Mouse (Mus musculus): Measurements from ENCODE around the gene Nanog. TPM values are rescaled to one million over a fixed set of nuclear protein-coding genes. Genes with fewer than 3 reads are reported as not detected.
"Not testable (repeated sequence)": the region's sequence is repeated elsewhere in the genome, so short reads cannot be mapped to it uniquely, and the experiment has no call there.

Gene Nanog
- polyA plus RNA-seq, 1 experiment from 2014 or later, result 0.36 TPM

GRCm38 (mm10) chr6:122695398-122695797 is 11.9 kb upstream of the Nanog start:
- no peak overlapping the region for H3K4me3 ChIP-seq (ENCODE audit: low read depth, low read length)
- WGBS, result 68% methylated on average over 3 of the region's 3 CpGs
- no peaks in the 10 kb centered on the region for H3K27me3 ChIP-seq (replicated peaks; ENCODE audit: insufficient read depth, low read length)
- no peaks in the 10 kb centered on the region for H3K4me1 ChIP-seq (ENCODE audit: insufficient read depth, low read depth, low read length)
- DNase-seq (ENCODE audit: low spot score) (no peak), ATAC-seq (no peak)
- no peaks in the 10 kb centered on the region for H3K9me3 ChIP-seq (ENCODE audit: low read length)
- H3K9ac ChIP-seq (replicated peaks; ENCODE audit: low read depth), result no peak overlapping the region
- TF ChIP-seq CTCF (IDR thresholded peaks at IDR 0.05) (no peak), EP300 (IDR thresholded peaks at IDR 0.05) (no peak)
- H3K27ac ChIP-seq (ENCODE audit: low read length), result no peak overlapping the region
- no peaks in the 10 kb centered on the region for H3K36me3 ChIP-seq (ENCODE audit: insufficient read depth, low read length)
- H3K4me2 ChIP-seq (replicated peaks; ENCODE audit: low read depth, low read length), result no peak overlapping the region

GRCm38 (mm10) chr6:122699628-122700027 is 7.7 kb upstream of the Nanog start:
- DNase-seq (ENCODE audit: low spot score); H3K9ac ChIP-seq (replicated peaks; ENCODE audit: low read depth); H3K4me1 ChIP-seq (ENCODE audit: insufficient read depth, low read depth, low read length); H3K4me3 ChIP-seq (ENCODE audit: low read depth, low read length); ATAC-seq; H3K27ac ChIP-seq (ENCODE audit: low read length); H3K27me3 ChIP-seq (replicated peaks; ENCODE audit: insufficient read depth, low read length); H3K36me3 ChIP-seq (ENCODE audit: insufficient read depth, low read length); H3K4me2 ChIP-seq (replicated peaks; ENCODE audit: low read depth, low read length); H3K9me3 ChIP-seq (ENCODE audit: low read length): not testable (repeated sequence)
- TF ChIP-seq CTCF (IDR thresholded peaks at IDR 0.05), result peak; percentile 21; the same call in 1 of the 2 replicates
- WGBS, result 80% methylated on average over 2 of the region's 2 CpGs

GRCm38 (mm10) chr6:122701816-122702215 is 5.5 kb upstream of the Nanog start:
- peak overlapping the region; percentile 43; the same call in 1 of the 2 replicates for H3K4me2 ChIP-seq (replicated peaks; ENCODE audit: low read depth, low read length)

GRCm38 (mm10) chr6:122702480-122703124 is 4.7 kb upstream of the Nanog start:
- DNase-seq (ENCODE audit: low spot score), result peak; percentile 92
- 4% methylated on average over 20 of the region's 20 CpGs for WGBS
- no peaks in the 10 kb centered on the region for H3K36me3 ChIP-seq (ENCODE audit: insufficient read depth, low read length)
- peak overlapping the region; percentile 22; the same call in 1 of the 2 replicates for H3K4me3 ChIP-seq (ENCODE audit: low read depth, low read length)
- no peaks in the 10 kb centered on the region for H3K4me1 ChIP-seq (ENCODE audit: insufficient read depth, low read depth, low read length)
- TF ChIP-seq CTCF (IDR thresholded peaks at IDR 0.05) (no peak), EP300 (IDR thresholded peaks at IDR 0.05) (peak; percentile 94)
- peak; percentile 98 for ATAC-seq
- H3K9ac ChIP-seq (replicated peaks; ENCODE audit: low read depth), result 0 out of 2 replicates have a peak overlapping the region, but pooled peaks have one; percentile 13
- H3K27ac ChIP-seq (ENCODE audit: low read length), result peak overlapping the region; percentile 74
- H3K27me3 ChIP-seq (replicated peaks; ENCODE audit: insufficient read depth, low read length), result no peaks in the 10 kb centered on the region
- no peaks in the 10 kb centered on the region for H3K9me3 ChIP-seq (ENCODE audit: low read length)
- peak overlapping the region; percentile 43 for H3K4me2 ChIP-seq (replicated peaks; ENCODE audit: low read depth, low read length)

More at GRCm38 (mm10) chr6:122701816-122702215, 5.5 kb upstream of the Nanog start:
- ATAC-seq, result no peak
- Histone ChIP-seq H3K9me3 (ENCODE audit: low read length) (no peaks in the 10 kb centered on the region), H3K4me1 (ENCODE audit: insufficient read depth, low read depth, low read length) (no peaks in the 10 kb centered on the region), H3K27ac (ENCODE audit: low read length) (peak overlapping the region; percentile 74), H3K27me3 (replicated peaks; ENCODE audit: insufficient read depth, low read length) (no peaks in the 10 kb centered on the region), H3K36me3 (ENCODE audit: insufficient read depth, low read length) (no peaks in the 10 kb centered on the region), H3K4me3 (ENCODE audit: low read depth, low read length) (no peak overlapping the region), H3K9ac (replicated peaks; ENCODE audit: low read depth) (no peak overlapping the region)
- TF ChIP-seq CTCF (IDR thresholded peaks at IDR 0.05), result no peak
- no peak for TF ChIP-seq EP300 (IDR thresholded peaks at IDR 0.05)
- 68% methylated on average over 5 of the region's 5 CpGs for WGBS
- DNase-seq (ENCODE audit: low spot score), result no peak

GRCm38 (mm10) chr6:122703251-122703650 is 4.0 kb upstream of the Nanog start:
- TF ChIP-seq CTCF (IDR thresholded peaks at IDR 0.05), result no peak
- TF ChIP-seq EP300 (IDR thresholded peaks at IDR 0.05), result no peak
- H3K4me2 ChIP-seq (replicated peaks; ENCODE audit: low read depth, low read length), result no peak overlapping the region
- H3K27ac ChIP-seq (ENCODE audit: low read length), result peak overlapping the region; percentile 74
- WGBS, result 17% methylated on average over 6 of the region's 6 CpGs
- no peak overlapping the region for H3K9ac ChIP-seq (replicated peaks; ENCODE audit: low read depth)
- no peaks in the 10 kb centered on the region for H3K9me3 ChIP-seq (ENCODE audit: low read length)
- H3K4me3 ChIP-seq (ENCODE audit: low read depth, low read length), result no peak overlapping the region
- H3K27me3 ChIP-seq (replicated peaks; ENCODE audit: insufficient read depth, low read length), result no peaks in the 10 kb centered on the region
- no peak for ATAC-seq
- H3K36me3 ChIP-seq (ENCODE audit: insufficient read depth, low read length), result no peaks in the 10 kb centered on the region
- DNase-seq (ENCODE audit: low spot score), result peak; percentile 45
- no peaks in the 10 kb centered on the region for H3K4me1 ChIP-seq (ENCODE audit: insufficient read depth, low read depth, low read length)

GRCm38 (mm10) chr6:122703706-122704105 is 3.6 kb upstream of the Nanog start:
- no peaks in the 10 kb centered on the region for H3K36me3 ChIP-seq (ENCODE audit: insufficient read depth, low read length)
- H3K9ac ChIP-seq (replicated peaks; ENCODE audit: low read depth), result no peak overlapping the region
- ATAC-seq (no peak), DNase-seq (ENCODE audit: low spot score) (no peak)
- 10% methylated on average over 1 of the region's 1 CpGs for WGBS
- H3K4me2 ChIP-seq (replicated peaks; ENCODE audit: low read depth, low read length), result no peak overlapping the region
- H3K27ac ChIP-seq (ENCODE audit: low read length), result peak overlapping the region; percentile 74
- no peak overlapping the region for H3K4me3 ChIP-seq (ENCODE audit: low read depth, low read length)
- no peaks in the 10 kb centered on the region for H3K27me3 ChIP-seq (replicated peaks; ENCODE audit: insufficient read depth, low read length)
- no peaks in the 10 kb centered on the region for H3K9me3 ChIP-seq (ENCODE audit: low read length)
- no peak for TF ChIP-seq EP300 (IDR thresholded peaks at IDR 0.05)
- no peak for TF ChIP-seq CTCF (IDR thresholded peaks at IDR 0.05)
- no peaks in the 10 kb centered on the region for H3K4me1 ChIP-seq (ENCODE audit: insufficient read depth, low read depth, low read length)

All from lung, postnatal 0 days (tissue).